Mouse (Mus musculus) forebrain, postnatal 0 days (tissue): Measurements from ENCODE around the gene Msi1. TPM values are rescaled to one million over a fixed set of nuclear protein-coding genes. Genes with fewer than 3 reads are reported as not detected.
A peak's percentile ranks its signal among the peaks of the same experiment; 100 is the strongest.

Source experiments
- ATAC-seq: fragments of 200-750 bp; cut with Nextera tagmentation; 2 replicates; pipeline ENCODE4 v1.8.0; 2017; ENCODE audit warnings: mild to moderate bottlenecking, moderate library complexity
- DNase-seq: peaks from one replicate; pipeline ENCODE4 v3.0.0-alpha.2; 2015
- H3K27ac ChIP-seq: fragments of 300-500 bp; sonication (generic); 2 replicates; pipeline ENCODE4 v1.5.1; 2014; ENCODE audit warnings: low read depth, mild to moderate bottlenecking, antibody characterized with exemption, low read length, moderate library complexity, mixed read lengths
- H3K27me3 ChIP-seq: fragments of 300-500 bp; sonication (generic); 2 replicates; pipeline ENCODE4 v1.6.1; 2014; ENCODE audit warnings: mild to moderate bottlenecking, low read length, mixed read lengths; ENCODE audit not compliant: insufficient read depth
- H3K36me3 ChIP-seq: fragments of 300-500 bp; sonication (generic); 2 replicates; pipeline ENCODE4 v1.6.1; 2014; ENCODE audit warnings: mild to moderate bottlenecking, moderate library complexity; ENCODE audit not compliant: insufficient read depth
- H3K4me1 ChIP-seq: fragments of 300-500 bp; sonication (generic); 2 replicates; pipeline ENCODE4 v1.6.1; 2014; ENCODE audit warnings: antibody characterized with exemption; ENCODE audit not compliant: insufficient read depth
- H3K4me2 ChIP-seq: fragments of 300-500 bp; sonication (generic); 2 replicates; pipeline ENCODE4 v1.6.1; 2014; ENCODE audit warnings: low read depth, mild to moderate bottlenecking, moderate library complexity
- H3K4me3 ChIP-seq: fragments of 300-500 bp; sonication (generic); 2 replicates; pipeline ENCODE4 v1.5.1; 2014; ENCODE audit warnings: low read depth, low read length, mixed read lengths
- H3K9ac ChIP-seq: fragments of 300-500 bp; sonication (generic); 2 replicates; pipeline ENCODE4 v1.6.1; 2014; ENCODE audit warnings: mild to moderate bottlenecking
- H3K9me3 ChIP-seq: fragments of 300-500 bp; sonication (generic); 2 replicates; pipeline ENCODE4 v1.6.1; 2016; ENCODE audit warnings: low read length
- CTCF ChIP-seq: sonication (generic); IDR thresholded peaks from 2 replicates; pipeline ENCODE4 v1.5.1; 2016; ENCODE audit warnings: antibody characterized with exemption, control low read depth, low read depth
- WGBS: fragments of 180-500 bp; shearing (Covaris S2); extraction: QIAGEN DNeasy Blood & Tissue Kit; methylation state at CpG from one replicate; pipeline ENCODE4 v1.1.7; 2014; 5-methylcytosine and 5-hydroxymethylcytosine counted together
- polyA plus RNA-seq: library from polyadenylated mRNA; unstranded; fragments of >200 nt; fragmentation: Nextera tagmentation; extraction: Ambion mirVana; gene quantifications from 2 replicates; pipeline ENCODE4 v1.2.1, GENCODE M21; 2015
- total RNA-seq: library from RNA; depleted of rRNA; stranded (reverse); fragments of >200 nt; gene quantifications from 2 replicates; pipeline ENCODE4 v1.2.3, GENCODE M21; 2014

The Msi1 gene
- total and polyA plus RNA-seq, 2 experiments from 2014 or later: 49.9 to 65.9 TPM

- ATAC-seq: peak; percentile 91
- 0 out of 2 replicates have a peak, but pooled peaks cover 7% of the 10 kb centered on the region for H3K4me1 ChIP-seq
- H3K4me2 ChIP-seq: peak overlapping the region; percentile 63
- peak overlapping the region; percentile 72 for H3K9ac ChIP-seq
- peak overlapping the region; percentile 35 for H3K4me3 ChIP-seq
- 3% methylated on average over 48 of the region's 48 CpGs for WGBS
- TF ChIP-seq CTCF: no peak
- H3K27me3 ChIP-seq: no peaks in the 10 kb centered on the region
- no peaks in the 10 kb centered on the region for H3K9me3 ChIP-seq
- H3K36me3 ChIP-seq: no peaks in the 10 kb centered on the region
- peak; percentile 82 for DNase-seq
- peak overlapping the region; percentile 79 for H3K27ac ChIP-seq
These were observed 31.3 kb upstream of the Msi1 start for GRCm38 (mm10) chr5:115397839-115398780.

GRCm38 (mm10) chr5:115402063-115402462, 27.3 kb upstream of the Msi1 start:
- DNase-seq: no peak
- no peak overlapping the region for H3K27ac ChIP-seq
- H3K4me1 ChIP-seq: peaks cover 19% of the 10 kb centered on the region
- no peak for ATAC-seq
- 79% methylated on average over 8 of the region's 8 CpGs for WGBS
- no peaks in the 10 kb centered on the region for H3K36me3 ChIP-seq
- no peak overlapping the region for H3K4me3 ChIP-seq
- no peaks in the 10 kb centered on the region for H3K27me3 ChIP-seq
- no peak for TF ChIP-seq CTCF
- H3K9ac ChIP-seq: no peak overlapping the region
- H3K4me2 ChIP-seq: no peak overlapping the region
- no peaks in the 10 kb centered on the region for H3K9me3 ChIP-seq

- 0 out of 2 replicates have a peak overlapping the region, but pooled peaks have one; percentile 58 for H3K9ac ChIP-seq
- DNase-seq: no peak
- H3K4me3 ChIP-seq: no peak overlapping the region; the same call in 1 of the 2 replicates
- peaks cover 13% of the 10 kb centered on the region for H3K4me1 ChIP-seq
- no peaks in the 10 kb centered on the region for H3K27me3 ChIP-seq
- no peak overlapping the region for H3K27ac ChIP-seq
- 17% methylated on average over 15 of the region's 17 CpGs for WGBS
- no peaks in the 10 kb centered on the region for H3K9me3 ChIP-seq
- TF ChIP-seq CTCF: no peak
- no peaks in the 10 kb centered on the region for H3K36me3 ChIP-seq
- peak overlapping the region; percentile 44 for H3K4me2 ChIP-seq
- ATAC-seq: peak; percentile 14; the same call in 1 of the 2 replicates
These were observed 25.8 kb upstream of the Msi1 start for GRCm38 (mm10) chr5:115403436-115404140.

GRCm38 (mm10) chr5:115404241-115404794, 25.1 kb upstream of the Msi1 start:
- Histone ChIP-seq H3K9me3 (no peaks in the 10 kb centered on the region), H3K4me1 (peaks cover 12% of the 10 kb centered on the region), H3K27ac (peak overlapping the region; percentile 87), H3K36me3 (no peaks in the 10 kb centered on the region), H3K4me2 (peak overlapping the region; percentile 44), H3K27me3 (no peaks in the 10 kb centered on the region), H3K9ac (peak overlapping the region; percentile 58), H3K4me3 (peak overlapping the region; percentile 16)
- no peak for TF ChIP-seq CTCF
- ATAC-seq (peak; percentile 81), DNase-seq (peak; percentile 81)
- 5% methylated on average over 18 of the region's 18 CpGs for WGBS

- Histone ChIP-seq H3K36me3 (no peaks in the 10 kb centered on the region), H3K27ac (no peak overlapping the region), H3K9me3 (no peaks in the 10 kb centered on the region), H3K27me3 (no peaks in the 10 kb centered on the region), H3K4me1 (peaks cover 12% of the 10 kb centered on the region), H3K9ac (no peak overlapping the region), H3K4me2 (no peak overlapping the region), H3K4me3 (no peak overlapping the region)
- TF ChIP-seq CTCF: no peak
- DNase-seq (peak; percentile 32), ATAC-seq (peak; percentile 32; the same call in 1 of the 2 replicates)
- 23% methylated on average over 8 of the region's 8 CpGs for WGBS
These were observed 24.2 kb upstream of the Msi1 start for GRCm38 (mm10) chr5:115405205-115405604.

- no peak overlapping the region for H3K9ac ChIP-seq
- H3K27me3 ChIP-seq: no peaks in the 10 kb centered on the region
- TF ChIP-seq CTCF: no peak
- no peak overlapping the region for H3K4me3 ChIP-seq
- no peak overlapping the region for H3K27ac ChIP-seq
- DNase-seq: no peak
- peaks cover 12% of the 10 kb centered on the region for H3K4me1 ChIP-seq
- WGBS: 51% methylated on average over 9 of the region's 9 CpGs
- H3K9me3 ChIP-seq: no peaks in the 10 kb centered on the region
- H3K36me3 ChIP-seq: no peaks in the 10 kb centered on the region
- no peak for ATAC-seq
- H3K4me2 ChIP-seq: no peak overlapping the region
These were observed 21.3 kb upstream of the Msi1 start for GRCm38 (mm10) chr5:115408110-115408509.
